Mouse (Mus musculus): ENCODE data around the gene Slc22a14.
A peak's percentile ranks its signal among the peaks of the same experiment; 100 is the strongest.

Gene Slc22a14

GRCm38 (mm10) chr9:119357331-119358057 is 7.9 kb downstream of the Slc22a14 start, which contains the start of gene Xylb:
Gene Xylb (plus strand): TSS chr9:119357381.
- peak; percentile 73 to 82 for DNase-seq (ENCODE audit: low read depth in 2 of 2, low spot score in 2 of 2)

GRCm38 (mm10) chr9:119355943-119356342 is 9.4 kb downstream of the Slc22a14 start:
- no peak for DNase-seq (ENCODE audit: low read depth in 2 of 2, low spot score in 2 of 2)

GRCm38 (mm10) chr9:119353926-119354325 is 11.4 kb downstream of the Slc22a14 start:
- no peak for DNase-seq (ENCODE audit: low read depth in 2 of 2, low spot score in 2 of 2)

- DNase-seq (ENCODE audit: low read depth in 2 of 2, low spot score in 2 of 2), result peak; percentile 72 to 78
Measured at GRCm38 (mm10) chr9:119352060-119352459, 13.3 kb downstream of the Slc22a14 start.

GRCm38 (mm10) chr9:119350947-119351705 is 14.2 kb downstream of the Slc22a14 start:
- DNase-seq (ENCODE audit: low read depth in 2 of 2, low spot score in 2 of 2), result no peak

DNA sequence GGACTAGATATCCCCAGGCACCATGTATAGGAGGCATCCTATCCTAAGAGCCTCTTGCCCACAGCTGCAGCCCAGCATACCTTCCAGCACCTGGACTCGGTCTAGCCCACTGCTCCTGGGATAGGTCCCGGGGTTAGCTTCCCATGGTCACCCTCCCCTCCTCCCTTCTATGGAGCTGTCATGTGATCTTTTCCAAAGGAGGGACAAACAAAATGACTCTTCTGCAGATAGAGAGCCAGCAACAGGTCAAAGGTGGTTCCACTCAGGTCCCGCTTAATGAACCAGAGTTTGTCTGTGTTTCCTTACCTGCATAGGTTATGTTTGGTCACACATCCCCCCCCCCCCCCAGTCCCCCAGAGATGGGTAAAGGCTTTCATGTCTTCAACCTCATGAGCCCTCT is 14.8 kb downstream of the Slc22a14 start:
- DNase-seq (ENCODE audit: low read depth in 2 of 2, low spot score in 2 of 2), result no peak

GRCm38 (mm10) chr9:119346376-119346775 is 19.0 kb downstream of the Slc22a14 start:
- no peak for DNase-seq (ENCODE audit: low read depth in 2 of 2, low spot score in 2 of 2)

DNA sequence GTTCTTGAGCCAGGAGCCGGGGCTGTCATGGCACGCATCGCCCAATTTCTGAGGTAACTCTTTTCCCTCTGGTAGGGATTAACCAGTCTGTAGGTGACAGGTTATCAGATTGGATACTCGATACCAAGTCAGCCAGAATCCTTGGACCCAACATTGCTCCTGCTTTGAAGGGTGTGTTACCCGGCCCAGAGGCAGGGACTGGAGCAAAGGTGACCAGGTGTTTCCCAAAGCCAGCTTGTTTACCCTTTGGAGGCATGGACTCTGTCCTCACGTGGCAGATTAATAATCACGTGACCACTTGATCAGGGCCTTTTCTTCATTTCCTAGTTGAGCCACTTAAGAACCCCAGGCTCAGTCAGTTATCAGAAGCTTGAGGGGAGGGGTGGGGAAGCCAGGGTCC is 22.6 kb downstream of the Slc22a14 start:
- no peak for DNase-seq (ENCODE audit: low read depth in 2 of 2, low spot score in 2 of 2)

- DNase-seq (ENCODE audit: low read depth in 2 of 2, low spot score in 2 of 2), result peak; percentile 87 to 91
Measured at GRCm38 (mm10) chr9:119340909-119341816, 24.2 kb downstream of the Slc22a14 start, which contains the start of gene Myd88. Gene Myd88 (minus strand): TSS chr9:119341411.

- no peak for DNase-seq (ENCODE audit: low read depth in 2 of 2, low spot score in 2 of 2)
Measured at GRCm38 (mm10) chr9:119340212-119340580, 25.2 kb downstream of the Slc22a14 start.

GRCm38 (mm10) chr9:119339558-119340211 is 25.7 kb downstream of the Slc22a14 start, which contains the start of gene Acaa1a:
Gene Acaa1a (plus strand): TSS chr9:119339676.
- peak; percentile 56 to 64 for DNase-seq (ENCODE audit: low read depth in 2 of 2, low spot score in 2 of 2)

DNA sequence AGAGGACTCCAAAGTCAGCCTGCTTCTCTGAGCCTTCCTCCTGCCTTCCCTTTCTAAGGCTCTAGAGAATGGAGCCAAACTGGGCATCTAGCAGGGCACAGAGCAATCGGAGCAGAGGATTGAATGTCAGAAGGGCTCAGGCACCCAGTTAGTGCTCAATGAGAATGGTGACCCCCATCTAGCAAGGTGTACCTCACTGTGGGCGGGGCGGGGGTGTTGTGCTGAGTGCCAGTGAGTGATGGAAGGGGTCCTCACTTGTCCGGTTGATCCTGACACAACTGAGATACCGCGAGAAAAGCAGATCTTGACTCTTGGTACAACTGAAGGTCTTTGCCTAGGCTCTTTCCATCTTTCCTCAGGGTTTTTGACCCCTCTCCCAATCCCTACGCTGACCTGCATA is 26.2 kb downstream of the Slc22a14 start:
- DNase-seq (ENCODE audit: low read depth in 2 of 2, low spot score in 2 of 2), result no peak

DNA sequence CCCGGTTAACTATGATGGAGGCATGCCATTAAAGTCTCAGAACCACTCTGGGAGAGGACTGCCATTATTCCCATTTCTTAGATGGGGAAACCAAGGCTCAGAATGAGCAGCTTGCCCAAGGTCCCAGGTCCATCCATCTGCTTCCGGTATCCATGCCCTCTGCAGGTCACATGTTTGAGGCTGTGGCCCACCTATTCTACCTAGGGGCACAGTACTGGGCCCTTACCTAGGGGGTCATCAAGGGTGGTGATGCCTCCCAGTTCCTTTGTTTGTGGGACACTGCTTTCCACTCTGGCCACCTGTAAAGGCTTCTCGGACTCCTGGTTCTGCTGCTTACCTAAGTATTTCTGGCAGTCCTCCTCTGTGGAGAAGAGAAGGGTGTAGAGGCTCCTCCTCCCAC is 27.0 kb downstream of the Slc22a14 start:
- DNase-seq (ENCODE audit: low read depth in 2 of 2, low spot score in 2 of 2), result no peak

- no peak for DNase-seq (ENCODE audit: low read depth in 2 of 2, low spot score in 2 of 2)
Measured at GRCm38 (mm10) chr9:119337842-119338241, 27.5 kb downstream of the Slc22a14 start.

DNA sequence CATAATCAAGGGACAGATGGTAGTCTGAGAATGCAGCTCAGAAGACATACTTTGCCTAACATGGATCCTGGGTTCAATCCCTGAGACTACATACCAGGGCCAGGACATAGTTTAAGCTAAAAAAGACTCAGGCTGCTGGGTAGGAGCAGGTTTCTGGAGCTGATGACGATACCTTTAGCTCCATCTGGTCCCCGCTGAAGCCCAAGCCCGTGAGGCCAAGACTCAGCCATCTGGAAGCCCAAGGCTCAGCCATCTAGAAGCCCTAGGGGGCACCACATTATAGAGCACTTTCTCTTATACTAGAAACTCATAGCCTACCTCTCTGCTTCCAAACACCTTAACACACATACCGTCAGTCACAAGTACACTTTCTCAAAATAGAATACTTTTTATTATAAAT is 29.8 kb downstream of the Slc22a14 start:
- DNase-seq (ENCODE audit: low read depth in 2 of 2, low spot score in 2 of 2), result no peak

GRCm38 (mm10) chr9:119334834-119335233 is 30.5 kb downstream of the Slc22a14 start:
- DNase-seq (ENCODE audit: low read depth in 2 of 2, low spot score in 2 of 2), result no peak

DNA sequence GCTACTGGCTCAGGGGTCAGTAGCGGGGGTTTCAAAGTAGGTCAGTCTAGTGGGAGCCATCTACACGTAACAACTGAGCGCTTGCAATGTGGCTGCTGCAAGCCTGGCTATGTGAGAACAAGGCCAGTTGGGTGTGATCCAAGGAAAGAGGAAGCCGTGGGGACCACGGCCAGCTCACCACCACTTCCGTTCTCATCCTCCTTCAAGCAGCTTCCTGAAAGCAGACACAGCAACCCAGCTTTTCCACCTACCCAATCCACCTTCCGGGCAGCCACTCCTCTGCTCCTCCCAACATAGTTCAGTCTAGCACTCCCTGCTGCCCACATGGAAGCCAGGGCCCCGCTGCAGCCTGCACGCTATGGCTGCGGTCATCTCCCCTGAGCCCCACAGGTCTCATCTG is 31.0 kb downstream of the Slc22a14 start:
- DNase-seq (ENCODE audit: low read depth in 2 of 2, low spot score in 2 of 2), result no peak

DNA sequence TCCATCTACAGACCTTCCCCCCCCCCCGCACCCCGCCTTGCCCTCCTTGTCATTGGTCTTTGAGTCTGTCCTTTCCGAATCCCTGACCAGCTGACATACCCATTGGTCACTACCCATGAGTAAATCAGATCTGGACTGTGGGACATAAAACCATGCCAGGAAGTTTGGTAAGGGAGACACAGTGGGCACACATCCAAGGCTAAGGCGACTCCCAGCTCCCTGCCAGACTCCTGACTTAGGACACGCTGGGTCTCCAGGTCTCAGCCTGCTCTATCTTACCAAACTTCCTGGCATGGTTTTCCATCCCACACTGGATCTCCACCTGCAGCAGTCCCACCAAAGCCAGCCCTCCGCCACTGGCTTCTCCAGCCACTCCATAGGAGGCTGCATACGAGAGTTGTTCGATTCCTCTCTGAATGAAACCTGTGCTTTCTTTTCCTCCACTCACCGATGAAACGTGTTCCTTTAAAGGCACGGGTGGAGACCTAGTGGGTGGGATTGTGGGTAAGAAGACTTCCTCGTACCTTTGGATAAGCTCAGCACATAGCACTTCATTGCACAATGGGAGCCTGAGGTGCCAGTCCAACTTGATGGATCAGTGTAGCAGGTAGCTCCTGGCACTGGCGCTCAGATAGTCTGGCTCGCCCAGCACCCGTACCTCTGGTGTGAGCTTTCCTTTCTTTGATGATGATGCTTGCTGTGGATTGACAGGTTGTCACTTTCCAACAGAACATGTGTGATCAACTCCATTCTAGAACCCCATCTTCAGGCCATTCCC is 35.0 kb downstream of the Slc22a14 start:
- DNase-seq (ENCODE audit: low read depth in 2 of 2, low spot score in 2 of 2), result no peak

GRCm38 (mm10) chr9:119328488-119328887 is 36.9 kb downstream of the Slc22a14 start:
- DNase-seq (ENCODE audit: low read depth in 2 of 2, low spot score in 2 of 2), result no peak

- no peak for DNase-seq (ENCODE audit: low read depth in 2 of 2, low spot score in 2 of 2)
Measured at GRCm38 (mm10) chr9:119324130-119324529, 41.2 kb downstream of the Slc22a14 start.

Measured in CD8-positive naive resting alpha-beta T cell, adult 2 months (primary cell).